Mouse (Mus musculus): Measurements from ENCODE around the gene Fbxw11. TPM values are rescaled to one million over a fixed set of nuclear protein-coding genes. Genes with fewer than 3 reads are reported as not detected.
"Not testable (repeated sequence)": the region's sequence is repeated elsewhere in the genome, so short reads cannot be mapped to it uniquely, and the experiment has no call there.

The Fbxw11 gene
- total RNA-seq (2021), result 100 to 1,000 TPM; 139 to 150 TPM

DNA sequence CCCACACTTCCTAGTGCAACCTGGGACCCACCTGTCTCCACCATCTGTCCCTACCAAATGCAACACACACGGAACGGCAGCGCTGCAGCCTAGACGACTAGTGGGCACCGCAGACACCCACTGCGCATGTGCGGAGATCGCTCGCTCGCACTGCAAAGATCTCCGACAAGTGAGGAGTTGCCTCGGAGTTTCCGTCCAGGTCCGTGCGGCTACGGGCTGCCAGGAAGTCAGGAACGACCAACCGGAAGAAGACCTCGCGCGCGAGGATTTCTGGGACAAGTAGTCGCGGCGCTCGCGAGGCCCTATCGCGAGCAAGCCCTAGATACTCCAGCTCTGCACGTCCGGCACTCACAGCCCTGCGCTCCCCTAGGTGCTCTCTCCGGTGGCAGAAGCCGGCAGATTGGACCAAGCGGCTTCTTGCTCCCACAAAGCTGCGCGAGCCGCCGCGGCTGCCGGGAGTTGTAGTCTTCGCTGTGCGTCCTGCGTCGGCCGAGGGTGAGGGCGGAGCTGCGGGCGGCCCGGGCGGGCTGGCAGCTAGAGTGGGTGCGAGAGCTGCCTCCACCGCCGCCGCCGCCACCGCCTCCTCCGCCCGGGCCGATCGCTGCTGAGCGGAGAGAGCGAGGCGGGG, at the start of gene Fbxw11:
Fbxw11 (plus strand) TSS at position 476 of the 628 bp plus-strand sequence.
- DNase-seq (ENCODE audit: extremely low spot score in 1 of 2, low spot score in 1 of 2), result peak; percentile 87 to 89

DNA sequence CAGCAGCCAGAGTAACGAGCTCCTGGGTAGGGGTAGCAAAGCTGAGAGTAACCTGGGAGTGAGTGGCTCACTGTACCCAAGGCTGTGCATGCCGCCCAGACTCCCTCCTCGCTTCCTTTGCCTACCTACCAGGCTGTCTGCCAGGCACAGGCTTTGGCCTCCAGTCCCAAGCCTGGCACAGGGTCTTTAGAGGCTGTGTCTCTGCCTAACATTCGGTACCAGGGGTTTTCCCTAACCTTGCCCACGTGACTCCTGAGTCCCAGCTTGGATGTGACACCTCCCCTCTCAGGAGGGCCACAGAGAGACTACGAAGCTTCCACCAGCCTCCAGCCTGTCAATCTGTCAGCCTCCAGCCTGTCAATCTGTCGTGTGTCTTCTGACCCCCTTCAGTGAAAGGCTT, 49.4 kb upstream of the Fbxw11 start:
- DNase-seq (ENCODE audit: extremely low spot score in 1 of 2, low spot score in 1 of 2), result no peak

- no peak for DNase-seq (ENCODE audit: extremely low spot score in 1 of 2, low spot score in 1 of 2)
Observed at GRCm38 (mm10) chr11:32594122-32594521, 48.4 kb upstream of the Fbxw11 start.

DNA sequence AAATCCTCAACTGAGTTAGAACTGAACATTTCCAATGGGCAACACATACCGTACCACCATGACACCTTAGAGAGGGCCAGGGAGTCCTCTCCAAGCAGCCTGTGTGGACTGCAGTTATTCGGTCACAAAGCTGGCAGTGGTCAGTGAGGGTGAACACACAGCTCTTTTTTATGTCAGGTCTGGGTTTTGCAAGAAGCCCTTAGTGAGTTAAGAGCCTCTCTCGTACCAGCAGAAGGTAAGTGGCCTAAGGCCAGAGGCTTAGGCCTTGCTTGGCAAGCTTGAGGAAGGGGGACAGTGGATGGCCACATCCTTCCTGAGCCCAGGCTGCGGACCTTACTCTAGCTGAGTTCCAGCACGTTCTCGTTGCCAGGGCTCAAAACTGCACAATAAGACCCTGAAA, 42.2 kb upstream of the Fbxw11 start:
- no peak for DNase-seq (ENCODE audit: extremely low spot score in 1 of 2, low spot score in 1 of 2)

DNA sequence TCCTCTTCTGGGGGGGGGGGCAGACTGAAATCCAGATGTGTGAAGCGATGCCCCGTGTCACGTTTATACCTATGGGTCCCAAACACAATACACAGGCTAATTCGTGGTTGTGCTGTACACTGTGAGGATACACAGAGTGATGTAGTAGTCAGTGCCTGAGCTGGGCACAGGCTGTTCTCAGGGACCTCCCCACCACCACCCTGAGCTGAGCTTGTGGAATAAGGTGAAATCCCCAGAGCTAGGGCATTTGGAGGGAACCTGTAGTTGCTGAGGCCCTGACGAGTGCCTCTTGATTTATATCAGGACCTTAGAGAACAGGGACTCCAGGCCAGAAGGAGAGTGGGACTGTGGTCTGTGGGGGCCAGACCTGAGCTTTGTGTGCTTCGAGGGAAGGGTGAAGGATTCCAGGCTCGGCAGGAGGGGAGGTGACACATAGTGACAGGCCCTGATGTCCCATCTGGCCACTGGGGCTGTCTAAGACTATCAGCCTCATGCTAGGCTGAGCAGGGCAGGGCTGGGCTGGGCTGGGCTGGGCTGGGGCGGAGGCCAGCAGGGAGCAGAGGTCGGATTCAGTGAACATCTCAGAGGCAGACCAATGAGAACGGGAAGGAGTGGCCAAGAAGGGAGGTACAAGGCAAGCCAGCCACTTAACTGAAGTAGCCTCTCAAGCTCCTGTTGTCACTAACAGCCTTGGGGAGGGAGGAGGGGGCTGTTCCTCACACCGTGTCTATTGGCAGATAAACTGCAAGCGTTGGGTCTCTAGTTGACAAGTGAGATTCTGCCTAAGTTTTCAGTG, 40.8 kb upstream of the Fbxw11 start:
- no peak for DNase-seq (ENCODE audit: extremely low spot score in 1 of 2, low spot score in 1 of 2)

- no peak for DNase-seq (ENCODE audit: extremely low spot score in 1 of 2, low spot score in 1 of 2)
Observed at GRCm38 (mm10) chr11:32604663-32605062, 37.9 kb upstream of the Fbxw11 start.

GRCm38 (mm10) chr11:32605131-32605860, 37.2 kb upstream of the Fbxw11 start:
- no peak for DNase-seq (ENCODE audit: extremely low spot score in 1 of 2, low spot score in 1 of 2)

DNA sequence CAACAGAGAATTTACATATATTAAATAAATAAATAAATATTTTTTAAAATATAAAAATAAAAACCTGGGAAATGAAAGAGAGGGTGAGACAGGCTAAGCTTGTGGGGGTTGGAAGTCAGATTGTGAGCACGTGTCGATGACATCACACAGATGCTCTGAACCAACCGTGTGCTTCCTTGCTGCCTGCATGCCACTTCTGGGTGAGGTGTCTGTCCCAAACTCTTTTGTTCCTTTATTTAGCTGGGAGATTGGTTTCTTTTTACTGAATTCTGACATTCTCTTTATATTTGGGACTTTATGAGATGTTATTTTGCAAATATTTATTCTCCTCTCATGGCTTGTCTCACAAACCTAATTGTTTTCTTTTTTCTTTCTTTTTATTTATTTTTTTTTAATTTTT, 36.6 kb upstream of the Fbxw11 start:
- no peak for DNase-seq (ENCODE audit: extremely low spot score in 1 of 2, low spot score in 1 of 2)

DNA sequence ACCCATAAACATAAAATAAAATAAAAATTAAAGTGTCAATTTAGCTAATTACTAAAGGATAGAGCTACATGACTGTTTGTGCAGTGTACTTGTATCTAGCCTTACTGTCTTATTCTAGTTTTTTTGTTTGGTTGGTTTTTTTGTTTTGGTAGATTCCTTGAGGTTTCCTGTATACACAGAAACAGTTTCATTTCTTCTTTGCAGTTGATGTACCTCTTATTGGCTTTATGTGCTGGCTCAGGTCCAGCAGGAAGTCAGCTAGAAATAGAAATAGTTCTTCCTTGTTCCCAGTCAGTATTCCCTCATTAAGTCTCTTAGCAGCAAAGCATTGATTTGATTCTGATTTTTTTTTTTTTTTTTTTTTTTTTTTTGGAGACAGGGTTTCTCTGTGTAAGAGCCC, 35.2 kb upstream of the Fbxw11 start:
- DNase-seq (ENCODE audit: extremely low spot score in 1 of 2, low spot score in 1 of 2), result no peak

DNA sequence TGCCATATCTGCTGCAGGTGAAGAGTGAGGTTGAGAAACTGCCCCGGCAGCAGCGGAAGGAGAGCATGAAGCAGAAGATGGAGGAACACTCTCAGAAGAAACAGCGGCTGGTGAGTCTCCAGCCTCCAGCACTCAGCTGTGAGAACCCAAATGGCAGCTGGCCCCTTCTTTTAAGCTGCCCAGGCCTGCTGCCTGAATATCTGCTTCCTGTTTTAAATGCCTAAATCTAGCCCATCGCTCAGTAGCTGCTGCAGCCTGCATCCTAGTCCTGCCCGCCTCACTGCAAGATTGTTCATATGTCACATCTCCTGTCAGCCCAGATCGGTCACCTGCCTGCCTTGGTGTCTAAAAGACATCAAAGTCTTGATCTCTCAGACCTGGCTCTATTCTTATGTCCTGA, 31.9 kb upstream of the Fbxw11 start:
- DNase-seq (ENCODE audit: extremely low spot score in 1 of 2, low spot score in 1 of 2), result no peak

DNA sequence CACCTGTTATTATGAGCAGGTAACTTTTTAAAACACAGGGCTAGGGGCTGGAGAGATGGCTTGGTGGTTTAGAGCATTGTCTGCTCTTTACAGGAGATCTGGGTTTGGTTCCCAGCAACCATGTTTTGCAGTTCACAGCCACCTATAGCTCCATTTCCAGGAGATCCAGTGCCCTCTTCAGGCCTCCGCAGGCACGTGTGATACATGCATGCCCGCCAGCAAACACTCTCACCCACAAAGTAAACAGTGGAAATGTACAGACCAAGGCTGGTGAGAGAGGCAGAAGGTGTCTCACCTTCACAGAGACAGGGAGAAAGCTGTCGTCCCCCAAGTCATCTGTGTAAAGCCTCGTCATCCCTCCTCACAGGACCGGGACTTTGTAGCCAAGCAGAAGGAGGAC, 30.2 kb upstream of the Fbxw11 start:
- DNase-seq (ENCODE audit: extremely low spot score in 1 of 2, low spot score in 1 of 2), result no peak

- DNase-seq (ENCODE audit: extremely low spot score in 1 of 2, low spot score in 1 of 2), result no peak
Observed at GRCm38 (mm10) chr11:32614463-32614862, 28.1 kb upstream of the Fbxw11 start.

- DNase-seq (ENCODE audit: extremely low spot score in 1 of 2, low spot score in 1 of 2), result no peak
Observed at GRCm38 (mm10) chr11:32615561-32615960, 27.0 kb upstream of the Fbxw11 start.

- no peak for DNase-seq (ENCODE audit: extremely low spot score in 1 of 2, low spot score in 1 of 2)
Observed at GRCm38 (mm10) chr11:32616091-32616490, 26.4 kb upstream of the Fbxw11 start.

GRCm38 (mm10) chr11:32618036-32618435, 24.5 kb upstream of the Fbxw11 start:
- DNase-seq (ENCODE audit: extremely low spot score in 1 of 2, low spot score in 1 of 2), result no peak

- DNase-seq (ENCODE audit: extremely low spot score in 1 of 2, low spot score in 1 of 2), result not testable (repeated sequence)
Observed at GRCm38 (mm10) chr11:32618641-32619040, 23.9 kb upstream of the Fbxw11 start.

DNA sequence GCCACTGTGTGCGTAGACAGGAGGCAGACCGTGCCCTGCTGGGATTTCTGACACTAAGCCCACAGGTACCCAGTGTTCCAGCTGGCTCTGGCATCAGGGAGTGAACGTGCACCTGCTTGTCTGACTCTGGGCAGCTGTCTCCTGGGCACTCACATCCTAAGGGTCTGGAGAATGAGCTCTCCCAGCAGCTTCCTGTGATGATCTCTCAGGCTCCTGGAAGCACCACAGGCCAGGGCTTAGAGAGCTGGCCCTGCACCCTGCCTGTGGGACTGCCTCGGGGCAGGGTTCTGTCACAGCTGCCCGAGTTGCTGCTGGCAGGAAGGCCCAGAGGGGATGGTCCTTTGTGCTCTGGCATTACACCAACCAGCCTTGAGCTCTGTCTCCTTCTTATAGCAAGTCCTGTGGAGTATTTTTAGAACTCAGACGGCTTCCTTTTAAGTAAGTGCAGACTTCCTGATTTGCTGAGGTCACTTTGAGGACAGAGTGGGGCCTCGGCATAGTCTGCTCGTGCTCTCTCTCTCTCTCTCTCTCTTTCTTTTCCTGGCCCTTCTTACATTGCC, 23.2 kb upstream of the Fbxw11 start:
- no peak for DNase-seq (ENCODE audit: extremely low spot score in 1 of 2, low spot score in 1 of 2)

- no peak for DNase-seq (ENCODE audit: extremely low spot score in 1 of 2, low spot score in 1 of 2)
Observed at GRCm38 (mm10) chr11:32619866-32620456, 22.6 kb upstream of the Fbxw11 start.

DNA sequence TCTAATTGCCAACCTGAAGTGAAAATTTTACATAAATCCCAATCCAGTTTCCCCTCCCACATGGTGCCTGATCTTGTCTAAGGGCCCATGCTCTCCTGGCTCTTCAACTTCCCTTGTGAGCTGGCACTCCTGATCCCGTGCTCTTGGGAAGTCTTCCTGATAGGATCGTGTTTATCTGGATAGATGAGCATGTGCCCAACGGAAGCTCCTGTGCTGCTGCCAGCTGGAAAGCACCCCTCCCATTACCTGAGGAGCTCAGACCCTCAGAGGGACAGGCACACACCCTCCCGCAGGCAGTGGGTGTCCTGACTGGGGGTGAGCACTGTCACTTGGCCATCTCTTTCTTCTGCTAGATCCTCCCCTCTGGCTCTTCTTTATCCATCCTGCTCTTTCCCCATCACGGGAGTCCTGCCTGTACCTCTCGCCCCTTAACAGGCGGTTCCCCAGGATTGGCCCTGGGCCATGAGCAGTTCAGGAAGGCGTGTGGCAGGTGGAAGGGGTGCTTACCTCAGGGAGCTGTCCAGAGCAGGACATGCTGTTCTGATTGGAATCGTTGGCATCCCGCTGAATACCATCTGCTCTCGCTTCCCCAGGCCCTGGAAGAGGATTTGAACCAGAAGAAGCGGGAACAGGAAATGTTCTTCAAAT, 20.6 kb upstream of the Fbxw11 start:
- DNase-seq (ENCODE audit: extremely low spot score in 1 of 2, low spot score in 1 of 2), result no peak

GRCm38 (mm10) chr11:32622479-32623190, 19.9 kb upstream of the Fbxw11 start:
- DNase-seq (ENCODE audit: extremely low spot score in 1 of 2, low spot score in 1 of 2), result no peak
